Mouse (Mus musculus) retina, postnatal 7 days (tissue): ENCODE measurements around the gene Fam241b.

Source experiments
- DNase-seq: peaks from one replicate; pipeline ENCODE4 v3.0.0-alpha.2; 2012; ENCODE audit warnings: low read depth, low spot score

Fam241b gene

DNA sequence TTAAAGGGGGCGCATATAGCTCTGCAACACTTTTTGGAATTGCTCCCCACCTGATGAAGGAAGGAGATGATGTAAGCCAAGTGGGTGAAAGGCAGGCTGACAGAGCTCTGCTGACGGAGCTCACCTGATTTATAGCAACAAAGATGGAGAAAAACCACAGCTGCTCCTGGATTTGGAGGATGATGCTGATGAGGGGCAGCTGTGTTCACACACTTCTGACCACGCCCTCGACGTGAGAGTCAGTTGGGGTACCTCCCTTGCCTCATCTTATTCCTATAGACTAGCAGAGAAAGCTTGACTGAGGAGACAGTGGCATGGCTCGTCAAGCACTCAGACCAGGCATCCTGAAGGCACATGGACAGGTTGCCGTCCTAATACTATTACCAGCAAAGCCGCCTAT lies at the start of gene Fam241b:
TSS of gene Fam241b (minus strand) at position 101 of the 400 bp plus-strand sequence.
- no peak for DNase-seq

DNA sequence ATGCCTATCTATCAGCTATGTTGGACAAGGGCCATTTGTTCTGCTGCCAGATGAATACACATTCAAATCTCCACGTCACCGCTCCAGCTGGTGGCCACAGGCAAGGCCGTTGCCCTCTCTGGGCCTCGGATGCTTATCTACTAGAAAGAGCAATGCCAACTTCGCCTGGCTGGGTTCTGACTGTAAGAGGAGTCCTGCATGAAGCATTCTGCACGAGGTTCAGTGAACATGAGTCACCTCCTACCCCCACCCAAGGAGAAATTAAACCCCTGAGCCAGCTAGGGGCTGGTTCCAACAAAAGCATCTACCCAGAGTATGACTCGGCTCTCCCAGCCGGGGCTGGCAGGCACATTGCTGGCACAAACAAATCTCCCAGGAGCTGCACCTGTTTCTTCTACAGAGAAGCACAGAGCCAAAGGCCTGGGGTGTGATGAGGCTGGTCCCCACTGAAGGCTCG lies 49.0 kb upstream of the Fam241b start:
- DNase-seq, result no peak

DNA sequence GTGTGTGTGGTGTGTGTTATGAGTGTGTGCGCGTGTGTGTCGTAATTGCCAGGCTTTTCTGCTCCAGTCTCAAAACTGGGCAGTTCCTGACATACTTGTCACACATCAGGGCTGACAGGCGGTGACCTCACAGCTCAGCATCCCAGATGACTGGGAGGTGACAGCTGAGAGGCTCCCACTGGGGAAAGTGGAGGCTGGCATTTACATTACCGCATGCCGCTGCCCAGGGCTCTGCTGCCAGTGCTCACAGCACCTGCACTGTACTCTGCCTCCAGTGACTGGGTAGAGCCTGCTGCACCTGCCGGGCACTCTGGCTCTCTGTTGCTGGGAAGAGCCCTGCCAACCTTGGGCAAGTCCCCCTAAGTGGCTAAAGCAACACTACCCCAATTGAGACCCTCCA lies 47.1 kb upstream of the Fam241b start:
- DNase-seq, result no peak

- DNase-seq, result no peak
Measured at GRCm38 (mm10) chr10:62189910-62190309, 46.2 kb upstream of the Fam241b start.

DNA sequence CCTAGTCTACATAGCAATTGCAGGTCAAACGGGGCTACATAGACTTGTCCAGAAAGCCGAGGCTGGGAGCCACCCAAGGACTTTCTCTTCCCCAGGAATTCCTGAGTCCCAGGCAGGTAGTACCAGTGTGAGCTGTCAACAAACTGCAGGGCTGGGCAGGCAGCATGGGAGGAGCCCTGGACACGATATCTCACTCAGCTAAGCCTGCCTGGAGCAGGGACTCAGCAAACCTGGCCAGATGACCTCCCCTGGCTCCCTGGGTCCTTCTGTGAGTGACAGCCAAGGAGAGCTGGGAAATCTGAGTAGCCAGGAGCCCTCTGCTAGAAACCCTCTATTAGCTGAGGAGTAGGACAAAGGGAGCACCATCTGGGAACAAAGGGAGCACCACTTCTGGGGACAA lies 45.6 kb upstream of the Fam241b start:
- DNase-seq, result no peak

GRCm38 (mm10) chr10:62186882-62187281 lies 43.2 kb upstream of the Fam241b start:
- DNase-seq, result peak; percentile 64

DNA sequence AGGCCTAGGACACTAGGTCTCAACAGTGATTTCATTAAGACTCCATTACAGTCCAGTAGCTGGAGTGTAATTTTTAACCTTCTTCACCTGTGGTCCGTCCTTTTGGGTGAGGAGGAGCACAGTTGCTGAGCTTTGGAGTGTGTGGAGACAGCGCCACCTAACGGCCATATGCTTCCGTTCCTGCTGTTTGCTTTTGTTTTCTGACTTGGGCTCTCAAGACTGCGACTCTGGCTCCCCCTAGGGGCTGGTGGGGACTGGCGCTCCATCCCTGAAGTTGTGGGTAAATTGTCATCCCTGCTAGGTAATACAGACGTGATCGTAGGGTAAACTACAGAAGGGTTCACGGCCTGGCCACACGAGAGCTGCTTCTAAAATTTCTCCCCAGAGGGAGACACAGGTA lies 39.3 kb upstream of the Fam241b start:
- DNase-seq, result peak; percentile 95

DNA sequence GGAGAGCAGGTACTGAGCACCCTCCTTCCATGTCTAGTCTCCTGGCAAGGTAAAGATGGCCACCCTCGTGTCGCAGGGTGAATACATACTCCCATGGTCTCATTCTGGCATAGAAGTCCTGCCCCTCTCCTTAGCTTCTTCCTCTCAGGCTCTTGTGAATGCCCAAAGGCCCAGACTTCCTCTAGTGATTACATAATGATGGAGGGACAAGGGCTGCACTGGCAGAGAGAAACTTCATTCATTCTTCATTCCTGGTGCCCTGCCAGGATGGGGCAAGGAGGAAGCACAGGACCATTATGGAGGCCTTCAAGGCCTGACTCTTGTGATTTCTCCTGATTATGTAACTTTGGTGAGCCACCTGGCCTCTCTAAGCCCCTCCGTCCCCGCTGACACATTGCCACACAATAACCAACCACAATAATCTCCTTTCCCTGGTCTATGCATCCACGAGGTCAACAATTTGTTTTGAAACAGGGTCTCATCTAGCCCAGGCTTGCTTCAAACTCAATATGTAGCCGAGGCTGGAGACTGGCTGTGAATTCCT lies 38.8 kb upstream of the Fam241b start:
- no peak for DNase-seq

GRCm38 (mm10) chr10:62181701-62182100 lies 38.0 kb upstream of the Fam241b start:
- DNase-seq, result no peak

DNA sequence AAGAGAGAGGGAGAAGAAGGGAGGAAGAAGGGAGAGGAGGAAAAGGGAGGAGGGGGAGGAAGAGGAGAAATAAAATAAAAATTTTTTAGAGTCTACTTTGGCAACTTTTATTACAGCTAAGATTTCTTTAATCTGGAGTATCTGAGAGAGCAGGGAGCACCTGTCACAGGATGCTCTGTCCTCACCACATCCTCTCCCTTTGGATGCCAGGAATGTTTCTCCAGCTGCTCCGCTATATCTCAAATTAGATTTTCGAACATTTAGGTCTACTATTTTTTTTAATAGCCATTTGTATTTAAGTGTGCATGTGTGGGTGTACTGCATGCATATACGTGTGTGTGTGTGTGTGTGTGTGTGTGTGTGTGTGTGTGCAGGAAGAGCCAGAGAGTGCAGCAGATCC lies 36.2 kb upstream of the Fam241b start:
- no peak for DNase-seq

GRCm38 (mm10) chr10:62174533-62175313 lies 31.0 kb upstream of the Fam241b start:
- no peak for DNase-seq

DNA sequence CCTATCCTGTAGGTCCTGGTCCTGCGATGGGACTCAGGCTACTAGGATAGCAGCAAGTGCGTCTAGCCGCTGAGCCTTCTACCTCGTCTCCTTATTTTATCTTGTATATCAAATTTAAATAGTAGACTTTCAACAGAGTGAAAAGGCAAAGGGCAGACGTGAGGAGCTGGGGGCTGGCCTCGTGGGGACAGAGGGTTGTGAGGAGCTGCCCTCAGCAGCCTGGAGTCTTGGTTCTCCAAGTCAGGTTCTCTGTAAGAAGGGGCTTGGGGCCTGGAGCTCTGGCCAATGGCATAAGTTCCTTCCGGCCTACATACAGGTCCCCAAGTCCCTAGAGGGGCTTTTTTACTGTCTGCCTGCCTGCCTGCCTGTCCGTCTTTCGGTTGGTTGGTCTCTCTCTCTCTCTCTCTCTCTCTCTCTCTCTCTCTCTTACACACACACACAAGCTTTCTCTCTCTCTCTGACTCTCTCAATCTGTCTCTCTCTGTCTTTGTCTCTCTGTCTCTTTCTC lies 30.3 kb upstream of the Fam241b start:
- DNase-seq, result no peak

DNA sequence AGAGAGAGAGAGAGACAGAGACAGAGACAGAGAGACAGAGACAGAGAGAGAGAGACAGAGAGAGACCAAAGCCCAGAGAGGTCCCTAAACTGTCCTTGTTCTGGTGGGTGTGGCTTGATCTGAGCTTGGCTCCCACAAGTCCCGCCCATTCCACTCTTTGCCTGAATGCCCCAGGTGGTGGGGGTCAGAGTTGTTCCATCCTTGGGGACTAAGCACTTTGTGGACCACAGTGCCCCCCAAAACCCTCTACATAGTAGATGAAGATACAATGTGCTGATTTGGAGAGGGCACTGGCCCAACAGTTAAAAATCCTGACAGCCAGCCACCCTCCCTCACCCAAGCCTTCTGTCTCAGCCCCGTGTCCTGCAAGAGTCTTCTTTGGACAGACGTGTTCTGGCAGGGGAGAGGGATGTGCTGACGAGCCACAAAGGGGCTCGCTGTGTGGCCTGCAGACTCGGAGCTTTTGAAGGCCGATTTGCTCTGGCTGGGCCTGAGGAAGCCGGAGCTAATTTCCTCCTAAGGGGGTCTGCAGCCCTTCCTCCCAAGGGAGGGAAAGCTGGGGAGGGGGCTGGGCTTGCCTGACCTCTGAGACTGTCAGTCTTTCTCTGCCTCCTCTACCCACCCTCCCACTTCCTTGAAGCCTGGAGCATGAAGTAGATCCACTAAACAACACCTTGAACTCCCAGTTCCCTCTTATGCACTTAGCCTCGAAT lies 29.3 kb upstream of the Fam241b start:
- no peak for DNase-seq

GRCm38 (mm10) chr10:62162410-62162809 lies 18.7 kb upstream of the Fam241b start:
- no peak for DNase-seq

DNA sequence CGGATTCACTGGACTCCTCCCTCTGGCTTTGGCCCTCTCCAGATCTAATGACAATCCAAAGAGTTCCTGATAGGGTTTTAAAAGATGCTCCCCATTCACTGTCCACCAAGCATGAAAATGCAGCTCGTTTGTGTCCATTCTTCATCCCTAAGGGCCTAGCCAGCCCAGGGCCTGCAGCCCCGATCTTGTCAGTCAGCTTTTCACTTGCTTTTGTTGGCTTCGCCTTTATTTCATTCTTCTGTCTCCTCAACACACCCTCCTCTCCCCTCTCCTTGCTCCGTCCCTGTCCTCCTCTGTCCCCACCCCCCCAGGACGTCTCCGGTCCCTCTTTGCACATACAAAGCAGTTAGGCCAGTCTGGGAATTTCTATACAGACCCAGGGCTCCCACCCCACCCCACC lies 6.2 kb upstream of the Fam241b start:
- no peak for DNase-seq

DNA sequence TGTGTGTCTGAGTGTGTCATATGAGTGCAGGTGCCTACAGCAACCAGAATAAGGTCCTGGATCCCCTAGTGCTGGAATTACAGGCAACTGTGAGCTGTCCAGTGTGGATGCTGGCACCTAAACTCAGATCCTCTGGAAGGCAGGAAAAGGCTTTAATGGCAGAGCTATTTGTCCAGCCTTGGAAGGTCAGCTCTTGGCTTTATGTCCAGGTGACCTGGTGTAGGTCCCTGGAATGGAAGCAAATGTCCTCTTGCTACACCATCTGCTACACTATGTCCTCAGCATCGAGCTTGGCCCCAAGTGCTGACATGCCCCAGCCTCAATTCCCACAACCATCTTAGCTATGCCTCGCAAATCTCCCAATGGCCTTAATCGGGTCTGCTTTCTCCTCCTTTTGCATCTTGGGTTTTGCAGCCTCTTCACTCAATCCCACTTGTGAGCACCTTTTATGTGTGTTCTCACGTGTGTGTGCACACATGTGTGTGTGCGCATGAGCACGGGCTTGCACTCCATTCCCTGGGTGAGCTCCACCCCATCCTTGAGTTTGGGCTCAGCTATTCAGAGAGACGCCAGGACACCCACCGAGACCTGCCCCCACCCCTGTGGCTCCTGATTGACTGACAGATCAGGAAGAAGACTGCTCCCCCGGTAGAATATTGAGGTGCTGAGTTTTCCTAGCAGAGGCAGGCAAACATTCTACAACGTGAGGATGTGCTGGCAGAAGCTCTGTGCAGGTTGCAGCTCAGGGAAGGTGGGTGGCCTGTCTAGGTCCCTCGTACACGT lies 3.9 kb upstream of the Fam241b start:
- DNase-seq, result no peak

DNA sequence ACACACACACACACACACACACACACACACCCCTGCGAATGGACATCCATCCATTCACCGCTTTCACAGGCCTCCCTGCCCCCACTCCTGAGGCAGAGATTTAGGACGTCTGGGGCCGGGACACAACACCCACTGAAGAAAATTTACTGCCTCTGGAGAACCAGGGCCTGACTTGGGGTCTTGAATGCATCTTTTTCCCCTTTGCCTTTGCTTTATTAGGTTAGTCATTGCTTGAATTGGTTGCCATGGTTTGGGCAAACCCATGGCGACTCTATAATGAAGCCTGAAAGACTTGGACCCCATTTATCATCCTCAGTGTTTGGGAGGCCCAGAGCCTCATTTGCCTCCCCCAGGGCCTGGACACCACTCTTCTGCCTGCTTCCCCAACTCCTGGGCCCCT lies 2.2 kb upstream of the Fam241b start:
- DNase-seq, result no peak

DNA sequence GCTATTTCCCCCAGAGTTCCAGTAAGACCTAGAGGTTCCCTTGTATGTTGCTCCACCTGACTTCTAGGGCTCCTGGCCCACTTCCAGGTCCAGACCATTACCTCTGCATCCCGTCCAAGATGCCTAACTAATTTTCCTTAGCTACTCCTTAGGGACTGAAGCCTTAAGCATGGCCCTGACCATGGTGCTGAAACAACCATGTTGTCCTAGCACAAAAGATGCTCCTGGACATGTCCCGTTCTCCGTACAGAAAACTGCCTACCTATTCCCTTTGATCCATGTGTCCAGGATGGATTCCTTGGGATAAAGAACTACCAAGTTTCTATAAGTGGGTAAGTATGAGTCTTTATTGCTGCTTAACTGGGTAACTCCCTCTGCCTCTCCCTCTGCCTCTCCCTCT lies 5.7 kb downstream of the Fam241b start:
- DNase-seq, result no peak

DNA sequence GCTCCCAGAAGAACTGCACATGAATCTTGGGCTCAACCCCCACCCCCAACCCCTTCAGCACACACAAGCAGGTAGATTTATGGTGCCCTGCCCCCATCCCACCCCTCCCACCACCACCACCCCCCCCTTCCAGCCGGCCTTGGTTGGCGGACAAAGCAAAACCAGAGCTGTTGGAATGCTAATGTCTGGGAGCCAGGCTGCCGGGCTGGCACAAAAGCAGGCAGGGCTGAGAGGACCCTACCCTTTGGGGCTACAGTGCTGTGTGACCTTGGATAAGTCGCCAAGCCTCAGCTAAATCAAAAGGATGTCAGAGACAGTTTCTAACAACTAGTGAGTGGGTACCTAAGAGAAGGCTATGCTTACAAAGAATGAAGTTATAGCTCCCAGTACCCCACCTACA lies 6.6 kb downstream of the Fam241b start:
- DNase-seq, result no peak

GRCm38 (mm10) chr10:62135696-62136470 lies 7.8 kb downstream of the Fam241b start:
- DNase-seq, result no peak

GRCm38 (mm10) chr10:62132691-62133281 lies 10.9 kb downstream of the Fam241b start, which contains the start of gene Neurog3:
TSS of gene Neurog3 (plus strand) at chr10:62133090.
- DNase-seq, result no peak
